Mouse (Mus musculus) monocyte, adult 5-6 weeks (primary cell): ENCODE measurements around the gene Dnaic1. TPM values are rescaled to one million over a fixed set of nuclear protein-coding genes. Genes with fewer than 3 reads are reported as not detected.
"Not testable (repeated sequence)": the region's sequence is repeated elsewhere in the genome, so short reads cannot be mapped to it uniquely, and the experiment has no call there.

Experiments
- ATAC-seq: fragments of 153-309, 156-312 bp; replicated peaks from 2 replicates; pipeline ENCODE4 v1.8.0; 2017; ENCODE audit warnings: mild to moderate bottlenecking; ENCODE audit not compliant: low TSS enrichment, insufficient number of reproducible peaks, severe bottlenecking, poor library complexity, low FRiP score
- total RNA-seq: library from RNA; stranded (forward); fragments of 200-1000, 200-491, 200-594 nt; gene quantifications from 3 replicates; pipeline ENCODE4 v1.2.3, GENCODE M21; 2017

Dnaic1 gene
- total RNA-seq, 1 experiment from 2014 or later: not detected

DNA sequence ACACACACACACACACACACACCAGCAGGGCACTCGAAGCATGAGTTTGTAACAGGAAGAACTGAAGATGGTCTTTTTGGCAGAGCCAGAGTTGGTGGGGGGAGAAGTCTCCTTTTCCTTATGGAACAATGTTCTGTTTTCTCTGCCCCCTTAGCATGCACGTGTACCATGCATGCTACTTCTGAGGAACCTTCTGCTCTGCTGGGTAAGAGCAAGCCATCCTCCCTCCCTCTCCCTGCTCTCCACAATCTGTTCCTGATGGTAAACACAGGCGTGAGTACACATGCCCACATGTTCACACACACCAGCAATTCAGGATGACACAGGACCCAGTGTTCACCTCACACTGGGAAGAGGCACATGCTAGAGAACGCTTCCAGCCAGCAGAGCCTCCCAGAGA, 111.6 kb downstream of the Dnaic1 start:
- ATAC-seq: no peak

DNA sequence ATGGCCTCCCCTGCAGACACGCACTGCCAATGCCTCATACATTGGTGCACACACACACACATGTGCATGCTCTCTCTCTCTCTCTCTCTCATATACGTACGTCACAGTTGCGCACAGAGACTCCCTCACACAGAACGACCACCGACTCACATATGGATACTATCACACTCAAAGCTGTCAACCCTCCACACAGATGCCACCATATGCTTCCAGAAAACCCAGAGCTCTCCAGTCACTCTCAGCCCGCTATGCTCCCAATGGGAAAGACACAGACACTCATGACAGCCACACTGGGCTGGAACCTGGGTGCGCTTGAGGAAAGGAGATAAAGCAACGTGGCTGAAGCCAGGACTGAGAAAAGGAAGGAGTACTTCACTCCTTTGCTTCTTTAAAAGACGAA, 112.4 kb downstream of the Dnaic1 start:
- no peak for ATAC-seq

DNA sequence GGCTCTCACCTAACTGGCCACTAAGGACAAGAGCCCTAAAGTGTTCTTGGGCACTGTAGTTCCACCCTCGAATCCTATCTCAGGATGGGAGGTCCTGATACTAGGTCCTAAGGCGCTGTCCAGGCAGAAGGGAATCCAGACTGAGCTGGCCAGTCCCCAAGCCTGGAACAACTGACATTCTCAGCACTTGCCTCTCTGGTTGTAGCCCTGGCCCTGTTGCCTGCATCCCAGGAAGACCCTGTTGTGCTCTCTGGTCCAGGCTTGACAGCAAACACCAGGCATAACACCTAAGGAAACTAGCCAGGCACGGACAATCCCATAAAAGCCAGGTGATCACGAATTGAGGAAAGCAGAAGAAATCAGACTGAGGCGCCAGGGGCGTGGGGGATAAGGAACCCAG, 113.2 kb downstream of the Dnaic1 start:
- no peak for ATAC-seq

DNA sequence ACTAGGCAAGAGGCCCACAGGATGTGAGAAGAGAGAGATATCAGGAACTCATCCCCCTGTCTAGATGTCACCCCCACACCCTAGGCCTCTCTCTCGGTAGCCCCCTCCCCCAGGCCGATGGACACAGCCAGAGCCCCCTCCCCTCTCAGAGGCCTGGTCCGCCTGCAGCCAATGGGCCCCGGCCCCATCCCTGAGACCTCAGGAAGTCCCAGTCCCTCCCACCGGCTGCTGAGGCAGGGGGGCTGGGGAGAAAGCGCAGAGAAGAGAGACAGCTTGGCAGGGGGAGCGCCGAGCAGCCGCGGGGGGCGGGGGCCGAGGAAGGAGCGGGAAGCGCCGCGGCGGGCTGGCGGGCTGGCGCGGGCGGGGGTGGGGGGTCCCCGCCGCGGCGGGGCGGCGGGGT, 113.7 kb downstream of the Dnaic1 start:
- not testable (repeated sequence) for ATAC-seq

DNA sequence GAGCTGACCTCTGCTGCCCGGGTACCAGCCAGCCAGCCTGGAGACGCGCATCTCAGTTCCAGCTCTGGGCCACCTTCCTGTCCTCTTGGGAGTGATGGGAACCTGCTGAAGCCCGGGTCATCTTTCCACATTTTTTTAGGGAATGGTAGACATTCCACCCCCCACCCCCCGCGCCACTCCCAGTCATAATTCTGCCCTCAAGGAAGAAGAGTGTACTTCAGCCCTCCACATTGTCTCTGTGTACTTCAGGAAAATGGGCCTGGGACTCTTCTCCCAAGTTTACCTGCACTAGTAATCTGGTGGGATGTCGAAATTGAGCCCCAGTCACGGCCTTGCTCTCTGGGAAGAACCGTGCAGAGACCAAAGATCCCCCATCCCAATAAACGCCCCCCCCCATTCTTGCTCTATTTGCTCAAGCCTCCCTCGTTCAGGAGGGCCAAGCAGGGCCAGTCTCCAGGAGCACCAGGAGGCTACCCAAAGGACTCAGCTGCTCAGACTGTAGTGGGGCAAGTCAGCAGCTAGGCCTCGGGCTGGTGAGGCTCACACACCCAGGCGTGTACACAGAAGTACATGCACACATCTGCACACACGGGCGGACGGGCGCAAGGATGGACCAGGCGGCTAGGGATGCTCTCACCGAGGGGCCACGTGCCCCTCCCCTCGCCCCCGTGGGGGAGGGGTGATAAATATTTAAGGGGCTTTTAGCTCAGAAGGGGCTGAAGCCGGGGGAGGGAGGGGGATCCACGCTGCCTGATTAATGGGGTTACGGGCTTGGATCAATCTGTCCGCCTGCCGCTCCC, 114.8 kb downstream of the Dnaic1 start:
- ATAC-seq: not testable (repeated sequence)

DNA sequence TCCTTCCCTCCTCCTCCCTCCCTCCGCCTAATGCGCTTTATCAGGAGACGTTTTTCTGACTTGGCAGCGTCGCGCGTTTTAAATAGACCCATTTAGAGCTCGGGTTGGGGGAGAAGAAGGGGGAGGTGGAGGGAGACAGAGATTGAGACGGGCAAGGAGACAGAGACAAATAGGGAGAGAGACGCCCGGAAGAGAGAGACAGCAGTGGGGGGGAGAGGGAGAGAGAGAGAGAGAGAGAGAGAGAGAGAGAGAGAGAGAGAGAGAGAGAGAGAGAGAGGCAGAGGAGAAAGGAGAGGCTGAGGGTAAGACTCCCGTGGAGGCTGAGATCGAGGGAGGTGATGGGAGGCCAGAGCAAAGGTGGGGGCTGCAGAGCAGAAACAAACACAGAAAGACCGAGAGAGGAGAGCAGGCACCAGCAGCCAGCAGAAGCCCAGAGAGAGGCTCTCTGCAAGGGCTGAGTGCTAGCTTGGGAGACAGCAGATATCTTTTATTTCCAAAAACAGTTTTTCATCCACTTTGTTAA, 115.4 kb downstream of the Dnaic1 start:
- ATAC-seq: not testable (repeated sequence)

DNA sequence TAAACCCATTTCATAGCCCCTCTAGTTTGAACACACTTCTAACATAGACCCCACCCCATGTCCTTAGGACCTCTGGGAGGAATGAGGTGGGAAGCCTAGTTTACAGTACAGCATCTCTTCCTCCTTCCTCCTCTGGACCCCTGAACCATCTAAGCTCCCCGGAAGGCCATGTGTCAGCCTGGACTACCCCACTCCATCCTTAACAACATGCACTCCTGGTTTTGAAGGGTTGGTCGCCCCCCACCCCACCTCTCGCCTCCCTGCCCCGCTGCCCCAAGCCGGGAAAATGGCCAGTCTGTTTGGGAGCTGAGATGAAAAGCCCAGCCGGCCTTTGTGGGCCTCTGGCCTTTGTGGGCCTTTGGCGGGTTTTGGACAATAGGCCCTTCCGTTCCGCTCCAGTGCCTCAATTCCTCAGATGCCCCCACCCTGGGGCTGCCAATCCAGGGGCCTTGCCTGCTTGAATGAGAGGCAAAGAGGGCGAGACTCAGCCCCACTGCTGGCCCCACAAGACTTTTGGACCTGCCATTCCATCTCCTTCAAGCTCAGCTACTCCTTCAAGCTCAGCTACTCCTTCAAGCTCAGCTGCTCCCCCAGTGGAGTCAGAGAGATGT, 116.4 kb downstream of the Dnaic1 start:
- not testable (repeated sequence) for ATAC-seq

Other genes starting within 250 kb of the Dnaic1 start
- 70.9 to 80.1 TPM (median 79.6 TPM) in 3 replicates for gene Ubap1, start 220.8 kb upstream of the Dnaic1 start, total RNA-seq
- 0.57 to 1.6 TPM (median 1.3 TPM) in 3 replicates for gene Kif24, start 104.9 kb upstream of the Dnaic1 start, total RNA-seq
- 4.4 to 10.3 TPM (median 5.0 TPM) in 3 replicates for gene Nudt2, start 104.6 kb upstream of the Dnaic1 start, total RNA-seq
- gene AI464131, start 66.7 kb upstream of the Dnaic1 start, total RNA-seq: 0.21 TPM in 1 of 3 replicates, not detected in the others
- gene 1110017D15Rik, start 52.4 kb upstream of the Dnaic1 start, total RNA-seq: 2.1 to 2.2 TPM in 2 of 3 replicates, not detected in the other
- 0.95 to 9.1 TPM (median 5.6 TPM) in 3 replicates for gene Fam219a, start 237 bp upstream of the Dnaic1 start, total RNA-seq
- gene Enho, start 70.5 kb downstream of the Dnaic1 start, total RNA-seq: 0.49 to 0.75 TPM in 2 of 3 replicates, not detected in the other
- gene Cntfr, start 127.3 kb downstream of the Dnaic1 start, total RNA-seq: not detected in 3 replicates
- gene Il11ra1, start 130.2 kb downstream of the Dnaic1 start, total RNA-seq: 25.4 to 27.9 TPM (median 27.7 TPM) in 3 replicates
- gene Rpp25l, start 143.8 kb downstream of the Dnaic1 start, total RNA-seq: 11.6 to 17.4 TPM (median 12.0 TPM) in 3 replicates
- 122 to 157 TPM (median 150 TPM) in 3 replicates for gene Dctn3, start 153.4 kb downstream of the Dnaic1 start, total RNA-seq
- gene Arid3c, start 161.4 kb downstream of the Dnaic1 start, total RNA-seq: not detected in 3 replicates
- 28.2 to 32.8 TPM (median 30.4 TPM) in 3 replicates for gene Galt, start 185.5 kb downstream of the Dnaic1 start, total RNA-seq
- 21.7 to 22.0 TPM (median 22.0 TPM) in 3 replicates for gene Sigmar1, start 186.4 kb downstream of the Dnaic1 start, total RNA-seq
- gene Ccl27a, start 204.5 kb downstream of the Dnaic1 start, total RNA-seq: 3.3 to 3.6 TPM in 2 of 3 replicates, not detected in the other